Mouse (Mus musculus): ENCODE data around the gene Qars. TPM values are rescaled to one million over a fixed set of nuclear protein-coding genes. Genes with fewer than 3 reads are reported as not detected.
A peak's percentile ranks its signal among the peaks of the same experiment; 100 is the strongest.

The Qars gene
- polyA plus RNA-seq (2015; fragmentation: Nextera tagmentation; extraction: Ambion mirVana): 52.6 and 61.9 TPM in 2 replicates

- H3K9me3 ChIP-seq (replicated peaks): no peaks in the 10 kb centered on the region
- peak within 1 kb of the TSS; percentile 83 for H3K9ac ChIP-seq
- H3K27ac ChIP-seq (replicated peaks): peak within 1 kb of the TSS; percentile 87
- peak within 1 kb of the TSS; percentile 81 for H3K4me3 ChIP-seq (replicated peaks)
- peaks cover 26% of the 10 kb centered on the region for H3K4me1 ChIP-seq (replicated peaks)
- peak; percentile 92 for ATAC-seq (ENCODE audit: insufficient read depth)
- peak within 1 kb of the TSS; percentile 90 for H3K4me2 ChIP-seq
- peaks cover 37% of the 10 kb centered on the region for H3K36me3 ChIP-seq (replicated peaks)
- WGBS (ENCODE audit: insufficient replicate concordance): under 1% methylated on average over 37 of the region's 37 CpGs
- no peaks in the 10 kb centered on the region for H3K27me3 ChIP-seq
Measured at GRCm38 (mm10) chr9:108507619-108508434, at the start of gene Qars. Gene Qars (plus strand): TSS chr9:108507706.

- ATAC-seq (ENCODE audit: insufficient read depth): no peak; the same call in 1 of the 2 replicates
- peak overlapping the region; percentile 83; the same call in 1 of the 2 replicates for H3K9ac ChIP-seq
- H3K27ac ChIP-seq (replicated peaks): peak overlapping the region; percentile 85
- peaks cover 43% of the 10 kb centered on the region for H3K4me1 ChIP-seq (replicated peaks)
- peak overlapping the region; percentile 88 for H3K4me2 ChIP-seq
- peaks cover 21% of the 10 kb centered on the region for H3K36me3 ChIP-seq (replicated peaks)
- H3K27me3 ChIP-seq: no peaks in the 10 kb centered on the region
- H3K9me3 ChIP-seq (replicated peaks): no peaks in the 10 kb centered on the region
- WGBS (ENCODE audit: insufficient replicate concordance): 88% methylated on average over 1 of the region's 1 CpGs
- H3K4me3 ChIP-seq (replicated peaks): peak overlapping the region; percentile 82
Measured at GRCm38 (mm10) chr9:108459939-108460318, 47.6 kb upstream of the Qars start.

GRCm38 (mm10) chr9:108460319-108461178 lies 47.0 kb upstream of the Qars start, which contains the start of gene Ccdc71:
Gene Ccdc71 (plus strand): TSS chr9:108460527.
- no peaks in the 10 kb centered on the region for H3K27me3 ChIP-seq
- H3K36me3 ChIP-seq (replicated peaks): peaks cover 27% of the 10 kb centered on the region
- H3K4me3 ChIP-seq (replicated peaks): peak within 1 kb of the TSS; percentile 82
- H3K9ac ChIP-seq: peak within 1 kb of the TSS; percentile 83
- H3K4me1 ChIP-seq (replicated peaks): peaks cover 42% of the 10 kb centered on the region
- WGBS (ENCODE audit: insufficient replicate concordance): under 1% methylated on average over 52 of the region's 52 CpGs
- no peaks in the 10 kb centered on the region for H3K9me3 ChIP-seq (replicated peaks)
- H3K4me2 ChIP-seq: peak within 1 kb of the TSS; percentile 88
- peak; percentile 80 for ATAC-seq (ENCODE audit: insufficient read depth)
- peak within 1 kb of the TSS; percentile 85 for H3K27ac ChIP-seq (replicated peaks)

GRCm38 (mm10) chr9:108461181-108461631 lies 46.3 kb upstream of the Qars start, which contains the start of gene Klhdc8b:
Gene Klhdc8b (minus strand): TSS chr9:108461581.
- Histone ChIP-seq H3K4me1 (replicated peaks) (peaks cover 36% of the 10 kb centered on the region), H3K4me2 (peak within 1 kb of the TSS; percentile 88), H3K27ac (replicated peaks) (peak within 1 kb of the TSS; percentile 85), H3K27me3 (no peaks in the 10 kb centered on the region), H3K9me3 (replicated peaks) (no peaks in the 10 kb centered on the region), H3K9ac (peak within 1 kb of the TSS; percentile 83), H3K4me3 (replicated peaks) (peak within 1 kb of the TSS; percentile 82), H3K36me3 (replicated peaks) (peaks cover 30% of the 10 kb centered on the region)
- 30% methylated on average over 11 of the region's 11 CpGs for WGBS (ENCODE audit: insufficient replicate concordance)
- ATAC-seq (ENCODE audit: insufficient read depth): no peak

- H3K36me3 ChIP-seq (replicated peaks): peaks cover 30% of the 10 kb centered on the region
- peaks cover 31% of the 10 kb centered on the region for H3K4me1 ChIP-seq (replicated peaks)
- peak overlapping the region; percentile 82 for H3K4me3 ChIP-seq (replicated peaks)
- 0 out of 2 replicates have a peak overlapping the region, but pooled peaks have one; percentile 83 for H3K9ac ChIP-seq
- no peaks in the 10 kb centered on the region for H3K9me3 ChIP-seq (replicated peaks)
- ATAC-seq (ENCODE audit: insufficient read depth): no peak
- H3K4me2 ChIP-seq: peak overlapping the region; percentile 88
- no peaks in the 10 kb centered on the region for H3K27me3 ChIP-seq
- no peak overlapping the region for H3K27ac ChIP-seq (replicated peaks)
- 86% methylated on average over 5 of the region's 5 CpGs for WGBS (ENCODE audit: insufficient replicate concordance)
Measured at GRCm38 (mm10) chr9:108461675-108462074, 45.8 kb upstream of the Qars start.

- no peak for ATAC-seq (ENCODE audit: insufficient read depth)
- 81% methylated on average over 10 of the region's 10 CpGs for WGBS (ENCODE audit: insufficient replicate concordance)
- H3K4me3 ChIP-seq (replicated peaks): no peak overlapping the region
Measured at GRCm38 (mm10) chr9:108462192-108462591, 45.3 kb upstream of the Qars start.

GRCm38 (mm10) chr9:108463713-108464112 lies 43.8 kb upstream of the Qars start:
- no peak overlapping the region for H3K4me2 ChIP-seq
- no peak overlapping the region for H3K4me3 ChIP-seq (replicated peaks)
- H3K9me3 ChIP-seq (replicated peaks): no peaks in the 10 kb centered on the region
- H3K4me1 ChIP-seq (replicated peaks): peaks cover 25% of the 10 kb centered on the region
- H3K9ac ChIP-seq: no peak overlapping the region
- ATAC-seq (ENCODE audit: insufficient read depth): no peak
- H3K27me3 ChIP-seq: no peaks in the 10 kb centered on the region
- 83% methylated on average over 9 of the region's 9 CpGs for WGBS (ENCODE audit: insufficient replicate concordance)
- peaks cover 30% of the 10 kb centered on the region for H3K36me3 ChIP-seq (replicated peaks)
- H3K27ac ChIP-seq (replicated peaks): no peak overlapping the region

More at GRCm38 (mm10) chr9:108462192-108462591, 45.3 kb upstream of the Qars start:
- H3K9me3 ChIP-seq (replicated peaks): no peaks in the 10 kb centered on the region
- peaks cover 30% of the 10 kb centered on the region for H3K36me3 ChIP-seq (replicated peaks)
- no peak overlapping the region for H3K4me2 ChIP-seq
- no peak overlapping the region for H3K9ac ChIP-seq
- H3K4me1 ChIP-seq (replicated peaks): peaks cover 29% of the 10 kb centered on the region
- no peak overlapping the region for H3K27ac ChIP-seq (replicated peaks)
- H3K27me3 ChIP-seq: no peaks in the 10 kb centered on the region

- Histone ChIP-seq H3K4me2 (no peak overlapping the region), H3K4me3 (replicated peaks) (no peak overlapping the region), H3K4me1 (replicated peaks) (peaks cover 11% of the 10 kb centered on the region), H3K36me3 (replicated peaks) (peaks cover 30% of the 10 kb centered on the region), H3K9me3 (replicated peaks) (no peaks in the 10 kb centered on the region), H3K27ac (replicated peaks) (no peak overlapping the region), H3K27me3 (no peaks in the 10 kb centered on the region), H3K9ac (no peak overlapping the region)
- no peak for ATAC-seq (ENCODE audit: insufficient read depth)
- WGBS (ENCODE audit: insufficient replicate concordance): 74% methylated on average over 2 of the region's 2 CpGs
Measured at GRCm38 (mm10) chr9:108466219-108466618, 41.3 kb upstream of the Qars start.

- Histone ChIP-seq H3K27ac (replicated peaks) (no peak overlapping the region), H3K36me3 (replicated peaks) (peaks cover 13% of the 10 kb centered on the region), H3K4me3 (replicated peaks) (no peak overlapping the region), H3K9ac (no peak overlapping the region), H3K27me3 (no peaks in the 10 kb centered on the region), H3K4me2 (no peak overlapping the region), H3K9me3 (replicated peaks) (no peaks in the 10 kb centered on the region), H3K4me1 (replicated peaks) (no peaks in the 10 kb centered on the region)
- no peak for ATAC-seq (ENCODE audit: insufficient read depth)
- WGBS (ENCODE audit: insufficient replicate concordance): 72% methylated on average over 5 of the region's 5 CpGs
Measured at GRCm38 (mm10) chr9:108469430-108469829, 38.1 kb upstream of the Qars start.

- no peaks in the 10 kb centered on the region for H3K27me3 ChIP-seq
- 56% methylated on average over 4 of the region's 4 CpGs for WGBS (ENCODE audit: insufficient replicate concordance)
- no peak for ATAC-seq (ENCODE audit: insufficient read depth)
- peaks cover 10% of the 10 kb centered on the region for H3K36me3 ChIP-seq (replicated peaks)
- H3K9me3 ChIP-seq (replicated peaks): no peaks in the 10 kb centered on the region
- H3K4me1 ChIP-seq (replicated peaks): no peaks in the 10 kb centered on the region
- no peak overlapping the region for H3K9ac ChIP-seq
- no peak overlapping the region for H3K4me3 ChIP-seq (replicated peaks)
- H3K27ac ChIP-seq (replicated peaks): no peak overlapping the region
- no peak overlapping the region for H3K4me2 ChIP-seq
Measured at GRCm38 (mm10) chr9:108469845-108470244, 37.7 kb upstream of the Qars start.

GRCm38 (mm10) chr9:108474528-108474927 lies 33.0 kb upstream of the Qars start:
- H3K9me3 ChIP-seq (replicated peaks): no peaks in the 10 kb centered on the region
- 62% methylated on average over 1 of the region's 1 CpGs for WGBS (ENCODE audit: insufficient replicate concordance)
- H3K36me3 ChIP-seq (replicated peaks): no peaks in the 10 kb centered on the region
- ATAC-seq (ENCODE audit: insufficient read depth): no peak
- H3K4me1 ChIP-seq (replicated peaks): peaks cover 10% of the 10 kb centered on the region
- H3K4me2 ChIP-seq: no peak overlapping the region
- no peak overlapping the region for H3K27ac ChIP-seq (replicated peaks)
- H3K4me3 ChIP-seq (replicated peaks): no peak overlapping the region
- H3K27me3 ChIP-seq: peaks cover 16% of the 10 kb centered on the region
- H3K9ac ChIP-seq: no peak overlapping the region
